Mouse (Mus musculus) thymus, adult 18-20 months (tissue): ENCODE data around the gene Odf3l2.
A peak's percentile ranks its signal among the peaks of the same experiment; 100 is the strongest.

Experiments
- DNase-seq, 2 experiments: peaks; one replicate each; pipeline ENCODE4 v3.0.0; 2022; ENCODE audit warnings: mixed read lengths in 2 of 2

The Odf3l2 gene

DNA sequence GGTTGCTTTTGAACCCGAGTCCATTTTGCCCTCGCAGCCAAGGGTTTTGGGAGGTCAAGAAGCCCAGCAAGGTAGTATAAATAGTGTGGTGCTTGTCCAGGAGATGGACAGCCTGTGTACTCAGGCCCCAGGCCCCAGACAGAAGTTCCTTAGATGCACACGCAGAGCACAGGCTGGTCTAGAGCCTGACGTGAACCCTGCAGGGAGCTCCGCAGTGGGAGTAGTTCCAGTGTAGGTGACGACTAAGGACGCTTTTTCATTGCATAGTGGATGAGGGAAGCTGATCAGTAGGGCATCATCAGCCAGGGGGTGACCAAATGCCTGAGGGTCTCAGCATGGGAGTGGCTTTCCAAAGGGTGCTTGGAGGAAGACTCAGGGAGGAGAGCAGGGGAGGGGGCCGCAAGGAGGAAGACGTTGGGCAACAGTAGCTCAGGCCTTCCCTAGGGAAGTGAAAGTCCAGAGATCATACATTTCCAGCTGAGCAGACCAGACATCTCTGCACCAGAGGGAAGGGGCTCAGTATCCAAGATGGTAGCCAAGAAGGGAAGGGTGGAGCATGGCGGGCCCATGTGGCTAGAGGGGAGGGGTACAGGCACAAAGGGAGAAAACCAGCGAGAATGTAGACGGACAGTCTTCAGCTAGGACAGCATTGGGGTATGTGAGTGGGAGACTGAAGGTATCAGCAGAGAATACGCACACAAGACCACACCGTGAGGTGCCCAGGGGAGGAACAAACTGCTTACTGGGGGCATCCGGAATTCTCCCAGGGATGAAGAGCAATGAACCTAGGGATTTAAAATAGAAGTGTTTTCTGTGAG, 24.7 kb upstream of the Odf3l2 start:
- no peak for DNase-seq

DNA sequence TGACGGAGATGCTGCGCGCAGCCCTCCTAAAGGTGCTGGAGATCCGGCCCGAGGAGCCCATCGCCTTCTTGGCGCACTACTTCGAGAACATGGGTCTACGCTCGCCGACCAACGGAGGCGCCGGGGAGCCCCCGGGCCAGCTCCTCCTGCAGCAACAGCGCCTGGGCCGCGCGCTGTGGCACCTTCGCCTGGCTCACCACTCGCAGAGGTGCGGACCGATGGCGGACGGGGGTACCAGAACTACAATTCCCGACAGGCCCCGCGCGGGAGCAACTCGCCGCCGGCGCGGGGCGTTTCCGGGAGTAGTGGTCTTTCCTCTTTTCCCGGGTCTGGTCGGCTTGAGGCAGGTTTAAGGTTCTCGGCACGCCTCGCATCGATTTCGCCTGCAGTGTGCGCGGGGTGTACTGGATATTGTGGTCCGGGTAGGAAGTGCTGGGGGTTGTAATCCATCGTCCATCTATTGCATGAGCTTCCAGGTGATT, 24.1 kb upstream of the Odf3l2 start:
- peak; percentile 69 to 71 for DNase-seq

- peak; percentile 70 to 84 for DNase-seq
These were observed 23.4 kb upstream of the Odf3l2 start, which contains the start of gene Tpgs1 for GRCm38 (mm10) chr10:79668771-79669575. TSS of gene Tpgs1 (plus strand) at chr10:79669369.

DNA sequence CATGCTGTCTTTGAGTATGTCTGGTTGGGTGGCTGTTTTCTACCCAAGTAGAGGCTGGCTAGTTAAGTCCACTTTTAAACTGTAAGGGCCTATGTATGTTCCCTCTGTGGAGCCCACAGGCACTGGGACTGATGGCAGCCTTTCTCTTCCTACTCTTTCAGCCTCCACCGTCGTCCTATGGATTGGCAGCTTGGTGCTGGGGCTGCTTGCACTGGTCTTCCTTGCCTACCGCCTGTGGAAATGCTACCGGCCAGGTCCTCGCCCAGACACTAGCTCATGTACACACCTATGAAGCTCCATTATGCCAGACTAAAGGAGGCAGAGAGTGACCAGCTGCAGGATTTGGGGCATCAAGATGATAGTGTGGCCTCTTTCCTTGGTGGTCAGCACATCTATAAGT, 22.5 kb upstream of the Odf3l2 start:
- no peak for DNase-seq

GRCm38 (mm10) chr10:79666493-79666892, 21.0 kb upstream of the Odf3l2 start:
- no peak for DNase-seq

- no peak for DNase-seq
These were observed 19.5 kb upstream of the Odf3l2 start for GRCm38 (mm10) chr10:79665051-79665450.

GRCm38 (mm10) chr10:79664131-79664665, 18.7 kb upstream of the Odf3l2 start, which contains the start of gene Madcam1:
TSS of gene Madcam1 (plus strand) at chr10:79664559.
- peak in 1 of 2 experiments; percentile 52 for DNase-seq

GRCm38 (mm10) chr10:79661861-79662260, 16.3 kb upstream of the Odf3l2 start:
- no peak for DNase-seq

DNA sequence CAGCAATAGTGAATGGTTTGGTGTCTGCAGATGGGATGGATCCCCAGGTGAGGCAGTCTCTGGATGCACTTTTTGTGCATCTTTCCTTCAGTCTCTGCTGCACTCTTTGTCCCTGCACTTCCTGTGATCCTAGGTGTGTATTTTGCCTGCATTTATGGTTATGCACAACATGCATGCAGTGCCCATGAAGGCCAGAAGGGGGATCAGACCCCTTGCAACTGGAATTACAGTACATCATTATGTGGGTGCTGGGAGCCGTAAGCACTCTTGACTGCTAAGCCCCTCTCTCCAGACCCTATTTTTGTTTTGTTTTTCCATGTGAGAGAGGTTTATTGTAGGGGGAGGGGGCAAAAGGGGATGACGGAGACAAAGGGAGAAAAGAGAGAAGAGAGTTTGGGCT, 14.8 kb upstream of the Odf3l2 start:
- DNase-seq: no peak

DNA sequence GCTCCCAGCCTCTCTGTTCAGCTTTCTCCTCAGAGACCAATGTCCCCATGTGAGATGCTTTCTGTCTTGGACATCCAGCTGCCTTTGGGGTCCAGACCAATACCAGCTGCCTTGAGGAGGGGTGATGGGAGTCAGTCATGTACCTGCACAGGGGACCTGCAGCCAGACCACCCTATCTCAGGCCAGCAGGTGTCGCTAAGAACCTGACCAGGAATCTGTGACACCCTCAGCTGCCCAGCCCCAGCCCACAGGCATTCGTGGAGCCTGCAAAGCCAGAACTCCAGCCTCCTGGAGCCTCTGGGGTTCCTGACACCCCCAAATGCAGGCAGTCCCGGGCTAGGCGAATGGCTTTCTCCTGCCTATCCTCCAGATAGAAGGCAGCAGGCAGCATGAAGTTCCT, 13.3 kb upstream of the Odf3l2 start:
- no peak for DNase-seq

- DNase-seq: no peak
These were observed 9.4 kb upstream of the Odf3l2 start for GRCm38 (mm10) chr10:79654946-79655395.

GRCm38 (mm10) chr10:79652789-79653188, 7.3 kb upstream of the Odf3l2 start:
- no peak for DNase-seq

- no peak for DNase-seq
These were observed 3.7 kb upstream of the Odf3l2 start for GRCm38 (mm10) chr10:79649070-79649751.

- DNase-seq: no peak
These were observed 6.9 kb downstream of the Odf3l2 start for GRCm38 (mm10) chr10:79638486-79639204.

- no peak for DNase-seq
These were observed 8.1 kb downstream of the Odf3l2 start, which contains the start of gene Shc2 for GRCm38 (mm10) chr10:79637128-79638110. TSS of gene Shc2 (minus strand) at chr10:79637918.

GRCm38 (mm10) chr10:79636287-79636686, 9.3 kb downstream of the Odf3l2 start:
- no peak for DNase-seq

DNA sequence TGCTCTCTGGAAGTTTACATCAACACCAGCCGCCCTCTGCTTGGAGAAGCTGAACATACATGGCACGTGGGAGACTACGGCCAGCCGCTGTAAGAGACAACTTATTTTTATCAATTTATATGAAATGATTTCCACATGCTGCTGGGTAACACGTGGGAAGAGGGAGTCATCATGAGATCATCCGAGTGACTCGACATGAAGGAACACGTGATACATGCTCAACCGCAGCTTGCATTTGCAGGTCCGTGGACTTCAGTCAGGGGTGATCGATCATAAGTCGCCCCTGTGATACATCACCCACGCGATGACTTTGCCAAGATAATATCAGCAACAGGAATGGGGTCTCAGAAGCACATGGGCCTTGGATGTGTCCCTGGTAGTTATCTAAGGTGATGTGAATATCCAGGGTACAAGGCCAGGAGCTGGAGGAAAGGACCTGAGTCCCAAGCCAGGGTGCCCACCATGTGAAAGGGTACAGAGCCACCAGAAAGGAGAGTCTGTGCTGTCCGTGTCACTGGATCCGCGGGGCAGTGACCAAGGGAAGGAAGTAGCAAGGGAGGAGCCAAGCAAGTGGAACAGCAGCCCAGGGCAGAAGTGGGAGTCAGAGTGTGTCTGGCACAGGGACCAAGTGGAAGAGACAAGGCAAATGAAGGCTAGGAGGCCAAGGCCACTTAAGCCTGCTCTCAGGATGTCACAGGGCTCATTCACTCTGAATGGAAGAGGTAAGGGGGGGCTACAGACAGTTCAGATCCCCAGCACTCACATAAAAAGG, 12.3 kb downstream of the Odf3l2 start:
- no peak for DNase-seq

DNA sequence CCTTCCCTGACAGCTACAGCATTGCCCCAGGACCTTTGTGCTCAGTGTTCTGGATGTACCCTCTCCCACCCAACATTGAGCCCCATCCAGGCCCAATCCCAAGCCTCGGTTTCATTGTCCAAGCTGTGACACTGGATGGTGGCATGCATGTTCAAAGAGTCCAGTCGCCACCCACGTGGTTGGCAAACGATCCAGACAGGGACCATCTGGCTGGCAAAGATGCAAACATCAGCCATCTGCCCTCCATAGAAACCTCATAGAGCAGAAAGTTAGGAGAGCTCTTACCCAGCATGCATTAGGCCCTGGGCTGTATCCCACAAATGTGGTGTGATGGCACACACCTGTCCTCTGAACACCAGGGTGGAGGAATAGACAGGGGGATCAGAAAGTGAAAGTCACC, 14.1 kb downstream of the Odf3l2 start:
- no peak for DNase-seq

GRCm38 (mm10) chr10:79628377-79628776, 17.2 kb downstream of the Odf3l2 start:
- DNase-seq: no peak

DNA sequence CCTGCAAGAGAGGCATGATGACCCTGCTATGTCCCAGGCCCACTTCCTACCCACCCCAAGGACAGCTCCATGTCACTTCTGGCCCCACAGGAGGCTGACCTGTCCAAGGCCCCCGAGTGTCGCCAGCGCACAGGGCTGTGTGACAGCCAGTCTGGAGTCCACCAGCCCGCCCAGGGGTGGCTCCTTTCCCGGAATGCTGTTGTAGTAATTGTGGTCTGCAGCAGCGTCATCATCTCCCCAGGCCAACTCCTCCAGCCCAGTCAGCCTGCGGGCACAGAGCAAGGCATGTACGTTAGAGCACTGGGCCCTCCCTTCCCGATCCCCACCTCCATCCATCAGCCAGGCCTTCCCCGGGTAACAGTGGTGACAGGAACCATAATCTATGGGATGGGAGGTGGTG, 19.4 kb downstream of the Odf3l2 start:
- DNase-seq: no peak
